Mouse (Mus musculus) Muller cell, postnatal 12 days (primary cell): Measurements from ENCODE around the gene Radil.

Experiments
- DNase-seq: peaks from one replicate; pipeline ENCODE4 v3.0.0-alpha.2; 2015; ENCODE audit errors: inconsistent ontology term

Radil gene

GRCm38 (mm10) chr5:142545014-142545795, 5.7 kb downstream of the Radil start:
- peak; percentile 51 for DNase-seq

- no peak for DNase-seq
These were observed 13.6 kb downstream of the Radil start for GRCm38 (mm10) chr5:142537286-142537685.

GRCm38 (mm10) chr5:142535388-142535787, 15.5 kb downstream of the Radil start:
- no peak for DNase-seq

GRCm38 (mm10) chr5:142529915-142530314, 21.0 kb downstream of the Radil start, which contains the start of gene Papolb:
TSS of gene Papolb (minus strand) at chr5:142530076.
- DNase-seq: no peak

- no peak for DNase-seq
These were observed 26.0 kb downstream of the Radil start for GRCm38 (mm10) chr5:142524711-142525464.

GRCm38 (mm10) chr5:142521195-142521866, 29.6 kb downstream of the Radil start:
- no peak for DNase-seq

- no peak for DNase-seq
These were observed 30.5 kb downstream of the Radil start for GRCm38 (mm10) chr5:142520360-142520759.

- DNase-seq: no peak
These were observed 31.9 kb downstream of the Radil start for GRCm38 (mm10) chr5:142518973-142519372.

GRCm38 (mm10) chr5:142512112-142512511, 38.8 kb downstream of the Radil start:
- no peak for DNase-seq

- no peak for DNase-seq
These were observed 40.9 kb downstream of the Radil start for GRCm38 (mm10) chr5:142510061-142510414.

- no peak for DNase-seq
These were observed 41.5 kb downstream of the Radil start for GRCm38 (mm10) chr5:142509141-142510060.

- DNase-seq: no peak
These were observed 45.0 kb downstream of the Radil start for GRCm38 (mm10) chr5:142505695-142506423.

- no peak for DNase-seq
These were observed 46.7 kb downstream of the Radil start for GRCm38 (mm10) chr5:142504175-142504574.

GRCm38 (mm10) chr5:142502414-142502813, 48.5 kb downstream of the Radil start:
- peak; percentile 71 for DNase-seq

GRCm38 (mm10) chr5:142500918-142501317, 50.0 kb downstream of the Radil start:
- DNase-seq: no peak

GRCm38 (mm10) chr5:142498964-142499363, 51.9 kb downstream of the Radil start:
- peak; percentile 39 for DNase-seq

GRCm38 (mm10) chr5:142495321-142496096, 55.4 kb downstream of the Radil start:
- no peak for DNase-seq

- no peak for DNase-seq
These were observed 57.6 kb downstream of the Radil start for GRCm38 (mm10) chr5:142493307-142493706.

GRCm38 (mm10) chr5:142489955-142490707, 60.8 kb downstream of the Radil start:
- peak; percentile 59 for DNase-seq
